Comparison of ENCODE assay signal across 16 mouse cellular contexts in the genomic region with DNA sequence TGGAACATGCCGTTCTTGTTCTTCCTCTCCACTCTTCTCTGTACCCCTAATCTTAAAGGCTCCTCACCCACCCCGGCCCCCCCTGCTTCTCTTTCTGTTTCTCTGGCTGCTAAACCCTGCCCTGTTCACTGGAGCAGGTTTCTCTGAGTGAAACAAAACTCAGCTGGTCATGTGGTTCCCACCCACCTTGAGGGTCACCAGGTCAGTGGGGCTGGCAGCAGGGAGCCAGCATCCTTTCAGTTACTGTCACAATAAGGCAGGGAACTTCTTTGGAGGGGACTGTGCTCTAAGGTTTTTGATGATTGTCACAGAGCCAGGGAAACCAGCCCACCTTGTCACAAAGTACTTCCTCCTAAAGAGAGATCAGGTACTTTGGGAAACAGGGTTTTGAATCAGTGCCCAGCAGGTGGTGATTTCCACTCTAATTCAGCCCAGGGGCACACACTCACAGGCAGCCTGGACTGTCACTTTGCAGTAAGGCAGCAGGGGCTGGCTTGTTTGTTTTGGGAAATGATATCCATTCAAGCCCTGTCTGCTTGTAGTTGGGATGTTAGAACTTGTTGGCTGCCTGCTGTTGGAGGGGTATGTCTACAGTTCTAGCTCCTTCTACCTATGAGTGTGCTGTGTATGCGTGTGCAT. TPM values are rescaled to one million over a fixed set of nuclear protein-coding genes. Genes with fewer than 3 reads are reported as not detected.
DNase-seq lines count a peak whose midpoint lies in the region; ATAC-seq lines count a peak whose summit lies in the region.
"Had no signal": no experiment of that assay in that cellular context is flagged by ENCODE, and none has a peak within 500 bp of the region (broad histone marks: within the 10 kb centered on the region; RNA-seq: fewer than 3 reads in every experiment).

No protein-coding gene starts in this region.

- no peaks in the 10 kb centered on the region for H3K27me3 ChIP-seq in heart, embryonic 10.5 days (ENCODE audit: insufficient read depth, poor library complexity, severe bottlenecking)
- no peaks in the 10 kb centered on the region for H3K27me3 ChIP-seq in midbrain, embryonic 15.5 days (replicated peaks)
- H3K27me3 ChIP-seq in midbrain, embryonic 13.5 days, result no peaks in the 10 kb centered on the region
- H3K27me3 ChIP-seq: heart, embryonic 13.5 days; liver, embryonic 13.5 days had no signal

- no peak overlapping the region for H3K4me2 ChIP-seq in midbrain, embryonic 15.5 days
- no peak overlapping the region for H3K4me2 ChIP-seq in midbrain, embryonic 13.5 days (replicated peaks)
- H3K4me2 ChIP-seq: heart, embryonic 13.5 days; liver, embryonic 13.5 days had no signal

- ATAC-seq in midbrain, embryonic 15.5 days (replicated peaks), result peak; percentile 41; the same call in 1 of the 2 replicates
- no peak for ATAC-seq in midbrain, embryonic 13.5 days
- ATAC-seq in erythroid progenitor cell, adult 5-6 weeks (replicated peaks; ENCODE audit: low FRiP score, poor library complexity, severe bottlenecking), result no peak
- ATAC-seq: activated CD4-positive, CD25-positive, alpha-beta regulatory T cell, adult 4 months; intestine, embryonic 16.5 days had no signal

- no peak overlapping the region for H3K27ac ChIP-seq in heart, embryonic 10.5 days
- H3K27ac ChIP-seq in midbrain, embryonic 15.5 days, result no peak overlapping the region
- no peak overlapping the region for H3K27ac ChIP-seq in midbrain, embryonic 13.5 days
- H3K27ac ChIP-seq: heart, embryonic 13.5 days; liver, embryonic 13.5 days had no signal

- no peak overlapping the region for H3K4me3 ChIP-seq in heart, embryonic 10.5 days
- no peak overlapping the region for H3K4me3 ChIP-seq in midbrain, embryonic 15.5 days
- no peak overlapping the region for H3K4me3 ChIP-seq in midbrain, embryonic 13.5 days (replicated peaks)
- H3K4me3 ChIP-seq: heart, embryonic 13.5 days; liver, embryonic 13.5 days had no signal

- H3K9me3 ChIP-seq in heart, embryonic 10.5 days, result no peaks in the 10 kb centered on the region
- no peaks in the 10 kb centered on the region for H3K9me3 ChIP-seq in midbrain, embryonic 15.5 days
- H3K9me3 ChIP-seq in midbrain, embryonic 13.5 days, result no peaks in the 10 kb centered on the region
- H3K9me3 ChIP-seq: heart, embryonic 13.5 days; liver, embryonic 13.5 days had no signal

- WGBS in heart, embryonic 10.5 days, result 68% methylated on average over 3 of the region's 3 CpGs
- 37% methylated on average over 3 of the region's 3 CpGs for WGBS in midbrain, embryonic 15.5 days
- 37% methylated on average over 3 of the region's 3 CpGs for WGBS in midbrain, embryonic 13.5 days

- peaks cover 12% of the 10 kb centered on the region for H3K4me1 ChIP-seq in heart, embryonic 10.5 days
- H3K4me1 ChIP-seq in midbrain, embryonic 15.5 days, result peaks cover 2% of the 10 kb centered on the region; the same call in 1 of the 2 replicates
- peaks cover 12% of the 10 kb centered on the region for H3K4me1 ChIP-seq in midbrain, embryonic 13.5 days (replicated peaks)
- H3K4me1 ChIP-seq: liver, embryonic 13.5 days had no signal

- peak; percentile 41 for DNase-seq in heart, embryonic 10.5 days (ENCODE audit: low spot score)
- no peak for DNase-seq in heart, adult 18-20 months
- DNase-seq in kidney, postnatal 14 days, result peak; percentile 31
- no peak for DNase-seq in ovary, postnatal 36 days (ENCODE audit: low spot score)
- no peak for DNase-seq in T-cell, adult 2 months (ENCODE audit: low spot score)
- DNase-seq: cerebellum, adult 2 months; gastrocnemius, postnatal 25 days; liver, embryonic 13.5 days; right cerebral cortex, postnatal 14 days; thymus, adult 18-20 months had no signal

- no peak overlapping the region for H3K9ac ChIP-seq in midbrain, embryonic 15.5 days
- H3K9ac ChIP-seq in midbrain, embryonic 13.5 days (replicated peaks), result no peak overlapping the region
- H3K9ac ChIP-seq: heart, embryonic 13.5 days; liver, embryonic 13.5 days had no signal

- no peaks in the 10 kb centered on the region for H3K36me3 ChIP-seq in heart, embryonic 10.5 days
- no peaks in the 10 kb centered on the region for H3K36me3 ChIP-seq in midbrain, embryonic 15.5 days (replicated peaks)
- no peaks in the 10 kb centered on the region for H3K36me3 ChIP-seq in midbrain, embryonic 13.5 days
- H3K36me3 ChIP-seq: heart, embryonic 13.5 days; liver, embryonic 13.5 days had no signal

RNA-seq across cellular contexts. Expression of a gene that starts 10.3 kb away (rescaled TPM):
- polyA plus RNA-seq in heart, embryonic 10.5 days (2016; fragmentation: Nextera tagmentation; extraction: Ambion mirVana), result 76.1 and 79.9 TPM in 2 replicates
- 1 to 10 TPM; 5.2 to 7.8 TPM for total RNA-seq in heart, adult 18-20 months (2021)
- polyA plus RNA-seq in midbrain, embryonic 15.5 days (2015; fragmentation: Nextera tagmentation; extraction: Ambion mirVana), result 11.1 and 12.3 TPM in 2 replicates
- polyA plus RNA-seq in midbrain, embryonic 13.5 days (2015; fragmentation: Nextera tagmentation; extraction: Ambion mirVana), result 19.1 and 19.7 TPM in 2 replicates
- 6.1 and 16.3 TPM in 2 replicates for total RNA-seq in erythroid progenitor cell, adult 5-6 weeks (2015; ENCODE audit: low replicate concordance)
- 14.5 and 16.9 TPM in 2 replicates for total RNA-seq in erythroid progenitor cell, adult 5-6 weeks (2017; ENCODE audit: low replicate concordance)

RNA-seq across cellular contexts. Expression of a gene that starts 29.8 kb away (rescaled TPM):
- 154 and 170 TPM in 2 replicates for polyA plus RNA-seq in heart, embryonic 10.5 days (2016; fragmentation: Nextera tagmentation; extraction: Ambion mirVana)
- 10 to 100 TPM; 86.9 to 94.5 TPM for total RNA-seq in heart, adult 18-20 months (2021)
- 150 and 152 TPM in 2 replicates for polyA plus RNA-seq in midbrain, embryonic 15.5 days (2015; fragmentation: Nextera tagmentation; extraction: Ambion mirVana)
- 172 and 189 TPM in 2 replicates for polyA plus RNA-seq in midbrain, embryonic 13.5 days (2015; fragmentation: Nextera tagmentation; extraction: Ambion mirVana)
- total RNA-seq in erythroid progenitor cell, adult 5-6 weeks (2015; ENCODE audit: low replicate concordance), result 59.1 and 90.1 TPM in 2 replicates
- 139 and 149 TPM in 2 replicates for total RNA-seq in erythroid progenitor cell, adult 5-6 weeks (2017; ENCODE audit: low replicate concordance)

Comparison
In these comparisons a context has a peak if more than half of its experiments do, and no peak if none do; other contexts are left out.
1. DNase-seq: peak in heart, embryonic 10.5 days (single experiment) and kidney, postnatal 14 days (single experiment); none in heart, adult 18-20 months (0 of 2), ovary, postnatal 36 days (single experiment) and T-cell, adult 2 months (single experiment).